Mouse (Mus musculus): ENCODE measurements at regions not wholly inside any gene's neighbourhood (a gene's known extent, or its start where the extent isn't known, plus 50 kb on each side); places are given as distances from the start of the nearest gene placed in this dataset.
A peak's percentile ranks its signal among the peaks of the same experiment; 100 is the strongest.

DNA sequence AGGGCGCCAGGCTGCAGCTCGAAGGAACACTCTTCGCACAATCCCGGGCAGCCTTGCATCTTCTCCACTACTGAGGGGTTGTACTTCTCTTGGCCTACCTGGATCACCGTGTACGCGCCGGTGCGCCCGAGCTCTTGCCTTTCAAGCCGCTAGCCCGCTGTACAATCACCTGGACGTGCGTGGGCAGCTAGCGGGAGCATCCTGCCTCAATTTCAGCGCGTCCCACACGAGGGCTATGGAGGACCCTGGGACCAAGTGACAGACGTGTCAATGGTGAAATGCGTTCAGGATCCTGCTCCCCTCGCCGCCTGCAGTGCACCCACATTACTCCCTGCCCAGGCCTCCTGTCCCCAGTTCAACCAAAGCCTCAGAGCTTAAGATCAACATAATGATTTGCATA is 373.2 kb upstream of the Cntn5 start:
- TF ChIP-seq EP300 (IDR thresholded peaks at IDR 0.05; ENCODE audit: insufficient read depth, low read depth, low read length), result no peak
- no peak for TF ChIP-seq POLR2A (IDR thresholded peaks at IDR 0.05; ENCODE audit: insufficient read depth, low read length)
- TF ChIP-seq CTCF (IDR thresholded peaks at IDR 0.05; ENCODE audit: low read depth, low read length), result no peak
- Histone ChIP-seq H3K27me3 (ENCODE audit: control insufficient read depth, insufficient read depth, low read length, poor library complexity, severe bottlenecking) (no peaks in the 10 kb centered on the region), H3K4me3 (ENCODE audit: low read depth, low read length) (peak overlapping the region; percentile 5; the same call in 1 of the 2 replicates), H3K9me3 (replicated peaks; ENCODE audit: control insufficient read depth, insufficient read depth, low read length, poor library complexity, severe bottlenecking) (no peaks in the 10 kb centered on the region), H3K36me3 (ENCODE audit: control insufficient read depth, insufficient read depth, low read length, poor library complexity, severe bottlenecking) (no peaks in the 10 kb centered on the region), H3K27ac (ENCODE audit: insufficient read depth, low read length) (no peak overlapping the region), H3K4me1 (ENCODE audit: control insufficient read depth, insufficient read depth, low read length) (no peaks in the 10 kb centered on the region), H3K9ac (ENCODE audit: low read depth, poor library complexity, severe bottlenecking) (no peak overlapping the region)

DNA sequence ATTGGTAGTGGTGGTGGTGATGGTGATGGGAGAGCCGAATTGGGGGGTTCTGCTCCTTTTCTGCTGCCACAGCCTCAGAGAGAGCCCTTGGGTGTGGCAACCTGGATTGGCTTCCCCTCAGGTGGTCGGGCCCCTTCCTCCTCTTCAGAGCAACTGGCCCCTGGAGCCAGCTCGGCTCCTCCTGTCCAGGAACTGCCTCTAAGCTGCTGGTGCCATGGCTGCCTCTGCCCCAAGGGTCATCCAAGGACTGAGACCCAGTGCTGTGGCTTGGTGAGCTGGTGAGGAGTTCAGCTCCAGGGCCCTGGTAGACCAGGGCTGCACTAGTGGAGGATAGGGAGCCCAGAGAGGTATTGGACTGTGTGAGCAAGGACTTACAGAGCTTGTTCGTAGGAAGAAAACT is 372.4 kb upstream of the Cntn5 start:
- TF ChIP-seq EP300 (IDR thresholded peaks at IDR 0.05; ENCODE audit: insufficient read depth, low read depth, low read length) (no peak), POLR2A (IDR thresholded peaks at IDR 0.05; ENCODE audit: insufficient read depth, low read length) (no peak), CTCF (IDR thresholded peaks at IDR 0.05; ENCODE audit: low read depth, low read length) (no peak)

GRCm38 (mm10) chr9:11256848-11257247 is 352.3 kb upstream of the Cntn5 start:
- Histone ChIP-seq H3K9ac (ENCODE audit: low read depth, poor library complexity, severe bottlenecking) (no peak overlapping the region), H3K4me1 (ENCODE audit: control insufficient read depth, insufficient read depth, low read length) (no peaks in the 10 kb centered on the region), H3K4me3 (ENCODE audit: low read depth, low read length) (no peak overlapping the region), H3K27me3 (ENCODE audit: control insufficient read depth, insufficient read depth, low read length, poor library complexity, severe bottlenecking) (no peaks in the 10 kb centered on the region), H3K9me3 (replicated peaks; ENCODE audit: control insufficient read depth, insufficient read depth, low read length, poor library complexity, severe bottlenecking) (no peaks in the 10 kb centered on the region), H3K36me3 (ENCODE audit: control insufficient read depth, insufficient read depth, low read length, poor library complexity, severe bottlenecking) (no peaks in the 10 kb centered on the region), H3K27ac (ENCODE audit: insufficient read depth, low read length) (no peak overlapping the region)
- TF ChIP-seq EP300 (IDR thresholded peaks at IDR 0.05; ENCODE audit: insufficient read depth, low read depth, low read length) (no peak), POLR2A (IDR thresholded peaks at IDR 0.05; ENCODE audit: insufficient read depth, low read length) (no peak), CTCF (IDR thresholded peaks at IDR 0.05; ENCODE audit: low read depth, low read length) (no peak)

More for the DNA sequence above, 372.4 kb upstream of the Cntn5 start:
- no peak overlapping the region for H3K4me3 ChIP-seq (ENCODE audit: low read depth, low read length)
- H3K36me3 ChIP-seq (ENCODE audit: control insufficient read depth, insufficient read depth, low read length, poor library complexity, severe bottlenecking), result no peaks in the 10 kb centered on the region
- H3K9me3 ChIP-seq (replicated peaks; ENCODE audit: control insufficient read depth, insufficient read depth, low read length, poor library complexity, severe bottlenecking), result no peaks in the 10 kb centered on the region
- no peak overlapping the region for H3K27ac ChIP-seq (ENCODE audit: insufficient read depth, low read length)
- no peaks in the 10 kb centered on the region for H3K27me3 ChIP-seq (ENCODE audit: control insufficient read depth, insufficient read depth, low read length, poor library complexity, severe bottlenecking)
- H3K4me1 ChIP-seq (ENCODE audit: control insufficient read depth, insufficient read depth, low read length), result no peaks in the 10 kb centered on the region
- H3K9ac ChIP-seq (ENCODE audit: low read depth, poor library complexity, severe bottlenecking), result no peak overlapping the region

DNA sequence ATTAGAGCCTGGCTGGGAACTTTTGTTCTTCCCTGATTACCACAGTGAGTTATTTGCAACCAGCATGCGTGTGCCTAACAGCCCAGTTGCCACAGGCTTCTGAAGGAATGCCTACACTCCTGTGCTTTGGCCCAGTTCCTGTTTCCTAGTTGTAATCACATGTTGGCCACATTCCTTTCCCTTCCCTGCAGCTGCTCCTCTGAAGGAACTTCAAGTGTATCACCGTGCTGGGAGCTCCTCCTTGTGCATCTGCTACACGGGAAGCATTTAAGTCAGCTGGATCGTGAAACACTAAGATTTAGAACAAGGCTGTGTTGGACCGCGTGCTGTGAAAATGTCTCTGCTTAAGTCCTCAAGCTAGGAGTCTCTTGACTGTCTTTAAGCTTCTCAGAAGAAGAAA is 302.3 kb upstream of the Cntn5 start:
- Histone ChIP-seq H3K27me3 (ENCODE audit: control insufficient read depth, insufficient read depth, low read length, poor library complexity, severe bottlenecking) (no peaks in the 10 kb centered on the region), H3K4me1 (ENCODE audit: control insufficient read depth, insufficient read depth, low read length) (no peaks in the 10 kb centered on the region), H3K9me3 (replicated peaks; ENCODE audit: control insufficient read depth, insufficient read depth, low read length, poor library complexity, severe bottlenecking) (0 out of 2 replicates have a peak, but pooled peaks cover 2% of the 10 kb centered on the region), H3K27ac (ENCODE audit: insufficient read depth, low read length) (no peak overlapping the region), H3K36me3 (ENCODE audit: control insufficient read depth, insufficient read depth, low read length, poor library complexity, severe bottlenecking) (no peaks in the 10 kb centered on the region), H3K4me3 (ENCODE audit: low read depth, low read length) (no peak overlapping the region), H3K9ac (ENCODE audit: low read depth, poor library complexity, severe bottlenecking) (no peak overlapping the region)
- TF ChIP-seq POLR2A (IDR thresholded peaks at IDR 0.05; ENCODE audit: insufficient read depth, low read length) (no peak), CTCF (IDR thresholded peaks at IDR 0.05; ENCODE audit: low read depth, low read length) (no peak), EP300 (IDR thresholded peaks at IDR 0.05; ENCODE audit: insufficient read depth, low read depth, low read length) (no peak)

DNA sequence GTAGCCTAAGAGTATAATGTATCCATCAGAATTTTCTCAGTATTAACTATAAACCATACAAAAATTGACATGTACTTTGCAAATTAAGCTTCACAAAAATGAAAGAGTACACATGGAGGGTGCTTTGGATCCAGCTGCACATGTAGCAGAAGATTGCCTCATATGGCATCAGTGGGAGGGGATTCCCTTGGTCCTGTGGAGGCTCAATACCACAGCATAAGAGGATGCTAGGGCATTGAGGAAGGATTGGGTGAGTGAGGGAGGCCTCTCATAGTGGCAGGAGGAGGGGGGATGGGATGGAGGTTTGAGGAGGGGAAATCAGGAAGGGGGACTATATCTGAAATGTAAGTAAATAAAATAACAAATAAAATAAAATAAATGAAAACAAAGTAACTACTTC is 301.7 kb upstream of the Cntn5 start:
- H3K4me3 ChIP-seq (ENCODE audit: low read depth, low read length), result no peak overlapping the region
- no peaks in the 10 kb centered on the region for H3K36me3 ChIP-seq (ENCODE audit: control insufficient read depth, insufficient read depth, low read length, poor library complexity, severe bottlenecking)
- H3K27ac ChIP-seq (ENCODE audit: insufficient read depth, low read length), result no peak overlapping the region
- no peaks in the 10 kb centered on the region for H3K27me3 ChIP-seq (ENCODE audit: control insufficient read depth, insufficient read depth, low read length, poor library complexity, severe bottlenecking)
- TF ChIP-seq EP300 (IDR thresholded peaks at IDR 0.05; ENCODE audit: insufficient read depth, low read depth, low read length) (no peak), CTCF (IDR thresholded peaks at IDR 0.05; ENCODE audit: low read depth, low read length) (no peak), POLR2A (IDR thresholded peaks at IDR 0.05; ENCODE audit: insufficient read depth, low read length) (no peak)
- 0 out of 2 replicates have a peak, but pooled peaks cover 2% of the 10 kb centered on the region for H3K9me3 ChIP-seq (replicated peaks; ENCODE audit: control insufficient read depth, insufficient read depth, low read length, poor library complexity, severe bottlenecking)
- no peaks in the 10 kb centered on the region for H3K4me1 ChIP-seq (ENCODE audit: control insufficient read depth, insufficient read depth, low read length)
- no peak overlapping the region for H3K9ac ChIP-seq (ENCODE audit: low read depth, poor library complexity, severe bottlenecking)

- Histone ChIP-seq H3K27ac (ENCODE audit: insufficient read depth, low read length) (no peak overlapping the region), H3K4me1 (ENCODE audit: control insufficient read depth, insufficient read depth, low read length) (no peaks in the 10 kb centered on the region), H3K9me3 (replicated peaks; ENCODE audit: control insufficient read depth, insufficient read depth, low read length, poor library complexity, severe bottlenecking) (no peaks in the 10 kb centered on the region), H3K27me3 (ENCODE audit: control insufficient read depth, insufficient read depth, low read length, poor library complexity, severe bottlenecking) (no peaks in the 10 kb centered on the region), H3K9ac (ENCODE audit: low read depth, poor library complexity, severe bottlenecking) (no peak overlapping the region), H3K4me3 (ENCODE audit: low read depth, low read length) (no peak overlapping the region), H3K36me3 (ENCODE audit: control insufficient read depth, insufficient read depth, low read length, poor library complexity, severe bottlenecking) (no peaks in the 10 kb centered on the region)
- TF ChIP-seq POLR2A (IDR thresholded peaks at IDR 0.05; ENCODE audit: insufficient read depth, low read length) (no peak), EP300 (IDR thresholded peaks at IDR 0.05; ENCODE audit: insufficient read depth, low read depth, low read length) (no peak), CTCF (IDR thresholded peaks at IDR 0.05; ENCODE audit: low read depth, low read length) (no peak)
These were observed 287.6 kb upstream of the Cntn5 start for GRCm38 (mm10) chr9:11192183-11192582.
